Mouse (Mus musculus) embryonic fibroblast, embryonic 13.5 days (primary cell): Measurements from ENCODE around the gene Cped1. TPM values are rescaled to one million over a fixed set of nuclear protein-coding genes. Genes with fewer than 3 reads are reported as not detected.
A peak's percentile ranks its signal among the peaks of the same experiment; 100 is the strongest.

Experiments
- H3K27ac ChIP-seq: 2 replicates; pipeline ENCODE4 v1.5.1; 2012; ENCODE audit warnings: low read length, control low read depth, inconsistent platforms; ENCODE audit not compliant: insufficient read depth
- H3K4me1 ChIP-seq: 2 replicates; pipeline ENCODE4 v1.6.1; 2011; ENCODE audit warnings: low read length; ENCODE audit not compliant: control insufficient read depth, insufficient read depth
- H3K4me3 ChIP-seq: 2 replicates; pipeline ENCODE4 v1.5.1; 2011; ENCODE audit warnings: mild to moderate bottlenecking, control low read depth, low read length; ENCODE audit not compliant: insufficient read depth
- CTCF ChIP-seq: IDR thresholded peaks from 2 replicates; pipeline ENCODE4 v1.5.1; 2011; ENCODE audit warnings: mild to moderate bottlenecking, control low read depth, low read length, moderate library complexity, borderline replicate concordance; ENCODE audit not compliant: insufficient read depth
- POLR2A ChIP-seq: IDR thresholded peaks from 2 replicates; pipeline ENCODE4 v1.6.1; 2011; ENCODE audit warnings: low read depth, mild to moderate bottlenecking, control low read depth, low read length, moderate library complexity
- polyA plus RNA-seq: library from polyadenylated mRNA; stranded (reverse); fragments of >200 nt; gene quantifications from 2 replicates; pipeline ENCODE4 v1.2.4, GENCODE M21; 2011; ENCODE audit warnings: low read depth; ENCODE audit not compliant: missing spikeins, insufficient read length

The Cped1 gene
- polyA plus RNA-seq, 1 experiment: 34.4 TPM

DNA sequence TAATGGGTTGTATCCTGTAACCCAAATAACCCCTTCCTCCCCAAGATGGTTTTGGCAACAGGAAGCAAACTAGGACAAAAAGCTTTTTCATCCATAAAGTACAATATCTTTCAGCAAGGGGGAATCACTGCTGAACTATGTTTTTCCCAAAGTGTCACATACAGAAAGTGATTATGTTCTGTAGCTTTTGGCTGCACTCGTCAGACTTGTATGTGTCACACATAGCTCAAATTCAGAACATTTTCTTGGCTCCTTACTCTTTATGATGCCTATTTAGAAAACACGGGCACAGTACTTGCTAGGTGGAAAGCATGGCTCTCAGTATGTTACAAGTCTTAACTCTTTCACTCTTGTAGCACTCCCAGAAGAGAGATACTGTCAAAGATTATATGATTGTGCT is 25.8 kb downstream of the Cped1 start:
- TF ChIP-seq POLR2A (no peak), CTCF (no peak)
- Histone ChIP-seq H3K4me1 (no peaks in the 10 kb centered on the region; the same call in 1 of the 2 replicates), H3K4me3 (no peak overlapping the region), H3K27ac (peak overlapping the region; percentile 73; the same call in 1 of the 2 replicates)

DNA sequence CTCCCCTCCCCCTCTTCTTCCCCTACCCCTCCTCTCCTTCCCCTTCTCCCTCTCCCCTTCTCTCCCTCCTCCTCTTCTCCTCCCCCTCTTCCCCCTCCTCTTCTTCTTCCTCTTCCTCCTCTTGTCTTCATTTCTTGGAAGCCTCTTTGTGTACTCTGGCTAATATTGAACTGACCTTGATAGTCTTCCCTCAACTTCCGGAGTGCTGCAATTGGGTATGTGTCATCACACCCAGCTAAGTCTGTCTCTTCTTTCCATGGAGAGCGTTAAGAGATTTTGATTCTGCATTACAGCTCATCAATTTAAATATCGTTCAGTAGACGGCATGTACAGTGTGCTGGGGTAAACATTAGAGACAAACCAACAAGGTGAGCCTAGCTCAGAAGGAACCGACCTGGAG is 26.4 kb downstream of the Cped1 start:
- no peaks in the 10 kb centered on the region; the same call in 1 of the 2 replicates for H3K4me1 ChIP-seq
- H3K4me3 ChIP-seq: no peak overlapping the region
- H3K27ac ChIP-seq: no peak overlapping the region; the same call in 1 of the 2 replicates
- TF ChIP-seq CTCF (no peak), POLR2A (no peak)

DNA sequence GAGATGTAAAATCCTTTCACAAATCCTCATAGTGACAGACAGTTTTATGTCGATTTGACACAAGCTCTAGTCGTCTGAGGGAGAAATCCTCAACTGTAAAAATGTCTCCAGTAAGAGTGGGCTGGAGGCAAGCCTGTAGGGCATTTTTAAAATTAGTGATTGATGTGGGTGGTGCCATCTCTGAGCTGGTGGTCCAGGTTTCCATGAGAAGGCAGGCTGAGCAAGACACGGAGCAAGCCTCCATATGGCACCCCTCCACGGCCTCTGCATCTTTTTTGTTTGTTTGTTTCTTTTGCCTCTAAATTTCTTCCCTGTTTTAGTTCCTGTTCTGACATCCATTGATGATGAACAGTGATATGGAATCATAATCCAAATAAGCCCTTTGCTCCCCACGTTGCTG is 26.8 kb downstream of the Cped1 start:
- no peak overlapping the region for H3K27ac ChIP-seq
- no peaks in the 10 kb centered on the region; the same call in 1 of the 2 replicates for H3K4me1 ChIP-seq
- TF ChIP-seq CTCF (no peak), POLR2A (no peak)
- H3K4me3 ChIP-seq: no peak overlapping the region

DNA sequence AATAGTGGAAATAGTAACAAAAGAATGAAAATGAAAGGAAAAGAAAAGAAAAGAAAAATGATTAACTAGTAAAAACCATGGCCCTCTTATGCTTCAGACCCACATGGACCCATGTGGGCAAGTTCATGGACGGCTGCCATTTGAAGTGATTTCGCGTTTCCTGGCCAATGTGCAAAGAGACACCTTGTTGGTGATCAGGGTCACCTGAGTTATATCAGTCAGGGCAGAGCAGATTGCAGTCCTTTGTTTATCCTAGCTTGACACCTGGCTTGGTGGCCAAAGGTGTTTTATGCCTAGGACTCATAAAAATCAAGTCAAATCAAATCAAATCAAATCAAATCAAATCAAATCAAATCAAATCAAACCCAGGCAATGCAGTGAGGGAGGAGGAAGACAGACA is 27.7 kb downstream of the Cped1 start:
- Histone ChIP-seq H3K4me3 (no peak overlapping the region), H3K27ac (no peak overlapping the region), H3K4me1 (peaks cover 2% of the 10 kb centered on the region)
- TF ChIP-seq CTCF: no peak
- no peak for TF ChIP-seq POLR2A

DNA sequence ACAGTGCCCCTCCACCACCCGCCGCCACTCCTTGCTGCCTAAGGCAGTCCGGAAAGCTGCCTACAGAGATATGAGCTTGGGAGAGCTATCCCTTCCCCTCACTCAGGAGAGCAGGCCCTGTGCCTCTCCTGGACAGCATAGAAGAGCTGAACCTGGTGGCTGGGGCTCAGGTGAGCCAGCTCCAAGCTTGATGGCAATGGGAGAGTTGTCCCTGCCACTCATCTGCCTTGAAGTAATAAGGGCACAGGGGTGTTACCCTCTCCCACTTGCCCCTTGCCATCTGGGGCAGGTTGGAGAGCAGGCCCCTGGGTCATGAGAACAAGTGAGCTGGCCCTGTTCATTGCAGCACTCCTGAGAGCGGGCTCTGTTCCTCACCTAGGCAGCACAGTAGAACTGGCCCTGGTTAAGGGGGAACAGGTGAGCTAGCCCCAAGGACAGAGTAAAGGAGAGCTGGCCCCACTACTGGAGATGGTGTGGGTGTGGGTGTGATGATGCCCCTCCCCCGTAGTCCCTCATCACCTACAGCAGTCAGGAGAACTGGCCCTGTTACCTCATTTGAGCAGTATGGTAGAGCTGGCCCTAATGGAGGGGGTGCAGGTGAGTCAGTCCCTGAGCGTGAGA is 28.7 kb downstream of the Cped1 start:
- H3K4me1 ChIP-seq: peaks cover 8% of the 10 kb centered on the region
- TF ChIP-seq CTCF (no peak), POLR2A (no peak)
- H3K27ac ChIP-seq: no peak overlapping the region
- no peak overlapping the region for H3K4me3 ChIP-seq

DNA sequence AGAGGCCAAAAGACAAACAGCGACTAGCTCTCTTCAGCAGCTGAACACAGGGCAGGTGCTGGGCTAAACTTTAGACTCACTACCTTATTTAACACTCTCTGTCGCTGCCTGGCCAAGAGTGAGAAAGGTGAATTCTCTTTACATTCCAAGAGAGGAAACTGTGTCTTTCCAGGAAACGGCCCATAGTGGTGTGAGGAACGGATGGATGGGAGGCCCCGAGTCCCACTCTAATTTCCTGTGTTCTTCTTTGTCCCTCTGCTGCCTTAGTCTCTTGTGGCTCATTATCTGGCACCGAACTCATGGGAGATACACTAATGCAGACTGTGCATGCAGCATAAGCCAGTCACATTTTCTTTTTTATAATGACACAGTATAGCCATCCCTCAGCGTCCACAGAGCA is 31.9 kb downstream of the Cped1 start:
- TF ChIP-seq POLR2A: no peak
- TF ChIP-seq CTCF: no peak
- H3K4me3 ChIP-seq: no peak overlapping the region
- H3K4me1 ChIP-seq: peaks cover 16% of the 10 kb centered on the region
- no peak overlapping the region for H3K27ac ChIP-seq

DNA sequence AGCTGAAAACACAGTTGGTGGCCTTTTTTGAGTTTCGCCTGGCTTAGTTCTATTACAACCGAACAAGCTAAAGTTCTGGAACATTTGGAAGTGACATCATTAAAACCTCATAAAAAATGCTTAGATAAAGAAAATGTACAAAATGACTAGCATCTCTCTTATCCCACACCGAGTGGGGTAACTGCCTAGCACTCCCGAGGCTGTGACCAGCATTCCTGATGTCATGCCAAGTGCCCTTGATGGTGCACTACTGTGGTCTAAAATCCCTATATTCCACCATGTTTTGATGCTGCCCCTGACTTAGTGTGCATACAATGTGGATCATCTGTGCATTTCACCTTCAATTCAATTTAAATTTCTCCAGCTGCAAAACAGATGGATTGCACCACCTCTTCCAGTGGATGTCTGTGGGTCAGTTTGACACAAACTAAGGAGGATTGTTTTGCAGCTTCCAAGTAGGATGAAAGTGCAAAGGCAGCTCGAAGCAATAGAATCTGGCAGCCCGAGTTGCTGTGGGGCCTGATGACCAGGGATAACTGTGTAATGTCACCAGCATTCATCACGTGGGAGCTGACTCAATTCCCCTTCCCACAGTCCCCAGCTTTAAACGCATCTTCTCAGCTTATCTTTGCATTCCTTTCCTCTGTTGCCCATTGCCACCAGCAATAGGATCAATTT is 33.2 kb downstream of the Cped1 start:
- Histone ChIP-seq H3K4me3 (no peak overlapping the region), H3K4me1 (peaks cover 16% of the 10 kb centered on the region), H3K27ac (peak overlapping the region; percentile 28)
- no peak for TF ChIP-seq POLR2A

DNA sequence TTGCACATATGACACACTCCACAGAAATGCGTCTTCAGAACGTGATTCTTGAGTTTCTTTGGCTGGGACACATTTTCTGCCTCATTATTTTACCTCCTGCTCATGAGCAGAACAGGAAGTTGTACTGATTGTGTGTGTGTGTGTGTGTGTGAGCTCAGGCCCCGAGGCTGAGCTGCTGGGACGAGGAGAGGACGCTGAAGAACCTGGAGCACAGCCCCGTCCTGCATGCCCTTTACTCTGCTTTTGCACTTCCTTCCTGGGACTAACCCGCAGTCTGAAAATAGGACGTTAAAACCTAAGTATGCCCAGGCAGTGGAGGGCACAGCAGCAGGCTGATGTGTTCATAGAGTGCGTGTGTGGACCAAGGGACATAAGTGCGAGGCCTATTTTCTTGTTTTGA is 33.9 kb downstream of the Cped1 start:
- no peak for TF ChIP-seq POLR2A
- TF ChIP-seq CTCF: no peak
- peak overlapping the region; percentile 54 for H3K27ac ChIP-seq
- H3K4me1 ChIP-seq: peaks cover 16% of the 10 kb centered on the region
- H3K4me3 ChIP-seq: no peak overlapping the region

DNA sequence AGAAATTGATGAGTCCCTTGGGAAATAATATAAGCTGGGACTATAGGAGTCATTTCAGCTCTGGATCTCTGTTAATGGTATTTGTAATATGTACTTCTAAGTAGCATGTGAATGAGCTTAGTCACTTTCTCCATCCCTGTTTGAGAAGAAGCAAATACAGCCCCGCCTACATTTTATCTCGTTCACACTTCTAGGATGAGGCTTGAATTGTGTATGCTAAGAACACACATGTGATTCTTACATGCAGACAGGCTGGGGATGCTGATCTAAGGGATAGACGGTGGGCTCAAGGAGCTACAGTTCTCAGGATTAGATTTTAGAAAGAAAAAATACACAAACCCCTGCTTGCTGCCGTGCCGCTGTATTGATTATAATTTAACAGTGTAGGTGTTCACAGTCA is 35.0 kb downstream of the Cped1 start:
- Histone ChIP-seq H3K4me1 (peaks cover 16% of the 10 kb centered on the region), H3K27ac (no peak overlapping the region), H3K4me3 (no peak overlapping the region)
- TF ChIP-seq POLR2A (no peak), CTCF (no peak)

DNA sequence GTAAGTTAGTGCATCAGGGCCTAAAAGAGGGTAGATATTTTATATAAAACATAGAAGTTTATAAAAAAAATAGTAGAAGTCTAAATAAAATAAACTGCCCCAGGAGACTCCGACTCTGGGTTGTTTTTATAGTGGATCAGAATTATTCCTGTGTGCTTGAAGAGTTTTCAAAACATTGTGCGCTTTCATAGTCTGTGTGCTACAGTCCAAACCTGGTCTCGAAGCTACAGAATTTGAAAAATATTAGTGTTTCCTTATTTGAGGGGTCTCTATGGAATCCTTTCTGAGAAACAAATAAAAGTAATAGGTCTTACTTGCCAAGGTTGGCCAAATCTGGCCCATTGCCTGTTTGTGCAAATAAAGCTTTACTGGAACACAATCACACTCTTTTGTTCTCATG is 35.6 kb downstream of the Cped1 start:
- H3K4me3 ChIP-seq: no peak overlapping the region
- no peak overlapping the region for H3K27ac ChIP-seq
- no peak for TF ChIP-seq POLR2A
- no peak for TF ChIP-seq CTCF
- peaks cover 16% of the 10 kb centered on the region for H3K4me1 ChIP-seq

DNA sequence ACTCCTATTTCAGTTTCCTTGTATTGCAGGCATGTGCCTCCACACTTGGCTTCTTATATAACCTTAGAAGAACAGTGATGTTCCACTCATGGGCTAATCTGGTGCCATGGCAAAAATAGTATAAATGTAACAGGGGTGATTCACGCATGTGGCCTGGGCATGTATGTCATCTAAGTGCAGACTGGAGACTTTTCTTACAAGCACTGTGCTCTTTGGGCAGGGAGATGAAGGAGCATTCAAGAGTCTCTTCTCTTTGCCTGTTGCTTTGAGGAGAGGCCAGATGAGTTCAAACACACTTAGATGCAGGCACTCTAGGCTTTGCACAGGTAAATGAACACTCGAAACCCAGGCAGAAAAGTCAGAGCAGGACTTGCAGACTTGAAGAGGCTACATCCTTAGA is 38.5 kb downstream of the Cped1 start:
- no peak overlapping the region for H3K27ac ChIP-seq
- TF ChIP-seq CTCF (no peak), POLR2A (no peak)
- H3K4me1 ChIP-seq: peaks cover 9% of the 10 kb centered on the region
- no peak overlapping the region for H3K4me3 ChIP-seq
